Mouse (Mus musculus) olfactory bulb, adult 2 months (tissue): ENCODE measurements around the gene Rims3. TPM values are rescaled to one million over a fixed set of nuclear protein-coding genes. Genes with fewer than 3 reads are reported as not detected.

ENCODE experiments used
- H3K27ac ChIP-seq: fragments of 200-500 bp; 2 replicates; pipeline ENCODE4 v1.5.1; 2012; ENCODE audit warnings: low read depth, low read length; ENCODE audit not compliant: insufficient read depth
- H3K4me1 ChIP-seq: fragments of 200-500 bp; 2 replicates; pipeline ENCODE4 v1.6.1; 2012; ENCODE audit warnings: low read length; ENCODE audit not compliant: control insufficient read depth, insufficient read depth
- H3K4me3 ChIP-seq: fragments of 200-500 bp; 2 replicates; pipeline ENCODE4 v1.5.1; 2012; ENCODE audit warnings: mild to moderate bottlenecking, low read depth, low read length, moderate library complexity; ENCODE audit not compliant: insufficient read depth
- CTCF ChIP-seq: fragments of 200-500 bp; IDR thresholded peaks from 2 replicates; pipeline ENCODE4 v1.5.1; 2012; ENCODE audit warnings: low read depth, mild to moderate bottlenecking, low read length, moderate library complexity; ENCODE audit not compliant: insufficient read depth
- POLR2A ChIP-seq: fragments of 200-500 bp; IDR thresholded peaks from 2 replicates; pipeline ENCODE4 v1.6.1; 2012; ENCODE audit warnings: mild to moderate bottlenecking, low read depth, low read length, moderate library complexity; ENCODE audit not compliant: insufficient read depth
- WGBS: fragments of 180-500 bp; shearing (Covaris S2); methylation state at CpG from one replicate; pipeline ENCODE4 v1.1.7; 2018; 5-methylcytosine and 5-hydroxymethylcytosine counted together
- polyA plus RNA-seq: library from polyadenylated mRNA; stranded (reverse); fragments of >200 nt; gene quantifications from 2 replicates; pipeline ENCODE4 v1.2.4, GENCODE M21; 2012; ENCODE audit warnings: low replicate concordance; ENCODE audit not compliant: missing spikeins, insufficient read depth, insufficient read length

The Rims3 gene
- not detected in 2 replicates for polyA plus RNA-seq

DNA sequence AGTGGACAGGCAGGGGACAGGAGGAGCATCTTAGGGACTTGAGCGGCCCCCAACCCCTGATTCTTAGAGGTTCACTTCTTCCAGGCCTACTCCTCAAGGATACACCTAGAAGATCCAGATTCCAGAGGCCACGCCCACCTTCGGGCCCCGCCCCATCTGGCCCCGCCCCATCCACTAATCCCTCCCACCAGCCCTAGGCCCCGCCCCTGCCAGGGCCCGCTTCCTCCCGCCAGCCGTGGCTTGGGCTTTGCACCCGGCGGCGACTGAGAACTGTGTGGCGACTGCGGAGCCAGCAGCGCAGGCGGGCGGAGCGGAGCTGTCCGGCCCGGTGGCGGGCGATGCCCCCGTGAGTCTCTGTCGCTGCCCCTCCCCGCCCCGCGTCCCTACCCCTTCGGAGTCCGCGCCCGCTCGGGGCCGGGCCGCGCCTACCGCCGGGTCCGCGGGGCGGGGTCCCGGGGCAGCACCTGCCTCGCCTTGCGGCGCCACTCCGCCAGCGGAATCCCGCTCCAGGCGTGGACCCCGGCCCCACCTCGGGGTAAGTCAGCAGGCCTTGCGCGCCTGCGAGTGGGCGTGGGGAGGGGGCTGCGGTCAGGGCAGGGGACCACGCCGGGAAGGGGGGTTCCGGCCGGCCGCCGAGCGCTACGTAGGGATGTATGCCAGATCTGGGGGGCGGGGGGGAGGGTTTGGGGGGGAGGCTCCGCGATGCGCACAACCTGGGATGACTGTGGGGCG lies at the start of gene Rims3:
Gene Rims3, plus strand, starts transcription at position 229 of the 732 bp plus-strand sequence.
- 0 out of 2 replicates have a peak, but pooled peaks have one; percentile 41 for TF ChIP-seq POLR2A
- no peak for TF ChIP-seq CTCF
- Histone ChIP-seq H3K27ac (0 out of 2 replicates have a peak within 1 kb of the TSS, but pooled peaks have one; percentile 16), H3K4me1 (peaks cover 22% of the 10 kb centered on the region), H3K4me3 (peak within 1 kb of the TSS; percentile 90)
- WGBS: 1% methylated on average over 66 of the region's 68 CpGs

DNA sequence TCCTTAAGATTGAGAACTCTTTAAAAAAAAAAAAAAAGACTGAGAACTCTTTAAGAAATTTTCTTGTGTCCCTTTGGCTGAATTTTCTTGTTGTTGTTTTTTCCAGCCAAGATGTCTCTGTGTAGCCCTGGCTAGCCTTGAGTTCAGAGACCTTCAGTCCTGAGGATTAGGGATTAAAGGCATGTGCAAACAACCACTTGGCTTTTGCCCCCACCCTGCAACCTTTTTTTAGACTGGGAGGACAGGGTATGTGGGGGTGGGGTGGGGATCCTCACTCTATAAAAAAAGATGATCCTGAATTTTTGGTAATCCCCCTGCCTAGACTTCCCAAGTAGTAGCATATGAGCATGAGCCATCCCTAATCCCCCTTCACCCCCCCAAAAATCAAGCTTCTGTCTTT lies 48.8 kb upstream of the Rims3 start:
- Histone ChIP-seq H3K4me1 (no peaks in the 10 kb centered on the region; the same call in 1 of the 2 replicates), H3K4me3 (no peak overlapping the region), H3K27ac (no peak overlapping the region)
- TF ChIP-seq POLR2A (no peak), CTCF (no peak)

DNA sequence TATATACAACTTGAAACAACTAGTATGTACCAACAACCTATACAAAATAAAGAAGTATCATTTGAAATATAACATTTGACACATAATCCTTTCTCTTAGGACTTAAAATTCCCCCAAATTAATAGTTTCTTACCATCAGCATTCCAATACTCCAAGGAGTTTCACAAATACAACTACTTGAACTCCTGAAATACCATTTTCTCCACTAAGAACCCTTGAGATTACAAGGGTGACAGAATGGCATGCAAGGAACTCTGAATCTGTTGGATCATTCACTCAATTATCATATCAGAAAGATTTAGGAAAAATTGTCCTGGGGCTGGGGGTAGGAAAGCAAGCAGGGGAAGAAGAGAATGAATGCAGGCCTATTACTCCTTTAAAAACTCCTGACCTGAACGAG lies 40.9 kb upstream of the Rims3 start:
- no peaks in the 10 kb centered on the region for H3K4me1 ChIP-seq
- 0 out of 2 replicates have a peak overlapping the region, but pooled peaks have one; percentile 60 for H3K4me3 ChIP-seq
- no peak for TF ChIP-seq POLR2A
- TF ChIP-seq CTCF: no peak
- H3K27ac ChIP-seq: peak overlapping the region; percentile 88
- WGBS: 0% methylated on average over 1 of the region's 1 CpGs

DNA sequence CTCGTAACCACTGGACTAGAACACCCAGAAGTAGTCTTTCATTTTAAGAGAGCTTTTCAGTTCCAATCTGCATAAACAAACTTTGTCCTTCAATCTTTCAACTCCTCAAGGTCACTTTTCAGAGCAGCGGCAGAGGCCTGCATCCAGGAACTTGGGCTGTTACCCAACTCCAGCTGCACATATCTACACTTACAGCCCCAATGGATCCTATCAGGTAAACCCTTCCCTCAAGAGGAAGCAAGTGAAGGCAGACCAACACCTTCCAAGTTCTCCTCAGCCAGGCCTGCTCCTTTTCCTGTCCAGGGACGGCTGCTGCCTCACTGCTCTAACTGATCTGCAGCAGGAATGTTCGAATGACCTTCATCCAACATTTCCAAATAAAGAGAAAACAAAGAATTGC lies 40.4 kb upstream of the Rims3 start:
- WGBS: 11% methylated on average over 4 of the region's 4 CpGs
- no peaks in the 10 kb centered on the region for H3K4me1 ChIP-seq
- H3K4me3 ChIP-seq: peak overlapping the region; percentile 60
- TF ChIP-seq POLR2A: no peak
- no peak for TF ChIP-seq CTCF
- peak overlapping the region; percentile 88 for H3K27ac ChIP-seq

DNA sequence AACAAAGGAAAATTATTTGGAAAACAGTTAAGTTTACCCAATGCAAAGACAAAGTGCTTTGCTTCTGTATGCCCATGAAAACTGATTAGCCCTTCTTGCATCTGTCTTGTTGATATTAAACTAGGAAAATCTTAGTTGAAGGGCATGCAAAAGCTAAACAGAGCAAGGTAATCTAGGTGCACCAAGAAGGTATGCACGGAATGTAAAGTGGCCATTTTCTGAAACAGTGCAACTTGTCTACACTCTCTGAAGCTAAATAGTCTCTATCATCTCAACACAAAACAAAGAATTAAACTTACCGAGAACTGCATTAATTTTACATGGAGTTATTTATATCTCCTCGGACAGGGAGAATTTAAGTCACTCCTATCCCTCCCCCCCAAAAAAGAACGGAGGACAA lies 39.5 kb upstream of the Rims3 start:
- 4% methylated on average over 4 of the region's 4 CpGs for WGBS
- TF ChIP-seq POLR2A: no peak
- no peak for TF ChIP-seq CTCF
- H3K4me1 ChIP-seq: no peaks in the 10 kb centered on the region
- H3K27ac ChIP-seq: peak overlapping the region; percentile 93
- H3K4me3 ChIP-seq: peak overlapping the region; percentile 75

DNA sequence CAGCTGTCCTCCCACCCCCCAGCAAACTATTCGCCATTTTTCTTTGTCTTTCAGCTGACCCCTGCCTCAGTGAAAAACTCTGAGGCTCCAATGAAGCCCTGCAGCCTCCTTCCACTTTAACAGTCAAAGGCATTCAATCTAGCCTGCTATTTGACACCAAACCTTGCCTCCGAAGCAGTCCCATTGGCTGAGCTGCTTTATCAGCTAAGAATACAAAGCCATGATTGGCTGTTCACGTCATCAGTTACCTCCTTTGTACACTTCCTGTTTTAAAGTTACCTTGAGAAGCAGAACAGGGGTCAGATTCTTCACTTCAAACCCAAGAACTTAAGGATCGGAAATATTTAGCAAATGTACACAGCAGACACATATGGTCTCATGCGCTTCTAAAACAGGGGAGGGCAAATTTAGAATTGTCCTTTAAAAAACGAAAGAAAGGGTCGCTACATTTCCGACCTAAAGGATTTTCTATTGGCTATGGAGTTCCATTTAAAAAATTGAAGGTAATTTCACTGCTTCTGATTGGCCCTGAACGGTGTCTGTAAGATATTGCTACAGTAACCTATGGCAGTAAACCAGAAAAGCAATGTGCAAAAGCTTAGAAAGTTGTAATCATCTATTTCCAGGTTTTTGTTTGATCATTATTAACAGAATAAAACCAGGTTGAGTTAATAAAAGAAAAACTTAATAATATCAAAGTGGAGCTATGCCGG lies 38.8 kb upstream of the Rims3 start:
- Histone ChIP-seq H3K27ac (peak overlapping the region; percentile 93), H3K4me1 (no peaks in the 10 kb centered on the region), H3K4me3 (peak overlapping the region; percentile 75)
- 5% methylated on average over 10 of the region's 10 CpGs for WGBS
- TF ChIP-seq POLR2A: no peak; the same call in 1 of the 2 replicates
- no peak for TF ChIP-seq CTCF

DNA sequence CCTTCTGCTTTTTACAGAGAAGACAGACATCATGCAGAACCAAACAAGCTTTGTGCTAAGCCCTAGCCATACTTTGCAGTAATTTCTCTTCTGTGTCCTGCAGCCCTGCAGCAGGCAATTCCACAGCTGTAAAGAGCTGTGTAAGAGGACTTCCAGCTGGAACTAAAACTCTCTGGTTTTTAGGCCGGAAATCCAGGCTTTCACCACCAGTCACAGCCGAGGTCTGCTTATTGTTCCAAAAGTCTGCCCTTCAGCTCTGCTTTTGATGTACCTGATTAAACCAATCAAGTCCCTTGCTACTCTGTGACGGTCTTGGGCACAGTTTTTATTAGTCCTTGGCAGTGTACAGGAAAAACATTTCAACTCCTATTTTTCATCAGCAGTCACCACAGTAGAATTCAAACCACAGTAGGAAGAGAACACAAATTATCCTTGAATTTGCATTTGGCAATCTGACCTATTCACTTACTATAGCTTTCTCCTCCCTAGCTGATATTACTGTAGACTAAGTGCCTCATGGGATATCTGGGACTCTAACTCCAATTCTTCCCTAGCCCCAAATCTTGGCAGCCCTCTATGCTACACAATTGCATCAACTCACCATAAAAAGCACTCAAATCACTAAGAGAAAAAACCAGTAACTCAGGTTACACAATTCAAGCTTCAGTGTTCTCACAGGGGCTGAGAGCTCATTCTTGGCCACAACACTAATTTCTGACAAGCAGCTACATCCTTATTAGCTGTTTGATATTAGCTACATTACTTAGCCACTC lies 37.4 kb upstream of the Rims3 start:
- no peak overlapping the region for H3K4me3 ChIP-seq
- H3K4me1 ChIP-seq: no peaks in the 10 kb centered on the region
- H3K27ac ChIP-seq: no peak overlapping the region
- TF ChIP-seq POLR2A: no peak
- TF ChIP-seq CTCF: no peak
- WGBS: 16% methylated on average over 3 of the region's 3 CpGs

DNA sequence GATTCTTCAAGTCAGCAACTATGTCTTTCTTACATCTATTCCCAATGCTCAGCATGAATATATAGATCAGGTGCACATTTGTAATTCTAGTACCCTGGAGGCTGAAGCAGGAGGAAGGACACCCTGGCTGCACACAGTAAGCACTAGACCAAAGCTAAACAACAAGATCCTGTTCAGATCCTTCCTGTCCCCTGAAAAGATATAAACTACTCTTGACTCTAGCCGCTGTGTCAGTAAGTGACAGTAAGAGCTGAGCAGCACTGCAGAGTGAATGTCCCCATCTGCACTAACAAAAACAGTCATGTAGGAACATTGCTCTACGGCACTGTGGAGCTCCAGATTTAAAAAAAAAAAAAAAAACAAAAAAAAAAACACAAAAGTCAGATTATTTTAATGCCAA lies 36.7 kb upstream of the Rims3 start:
- 51% methylated on average over 2 of the region's 2 CpGs for WGBS

DNA sequence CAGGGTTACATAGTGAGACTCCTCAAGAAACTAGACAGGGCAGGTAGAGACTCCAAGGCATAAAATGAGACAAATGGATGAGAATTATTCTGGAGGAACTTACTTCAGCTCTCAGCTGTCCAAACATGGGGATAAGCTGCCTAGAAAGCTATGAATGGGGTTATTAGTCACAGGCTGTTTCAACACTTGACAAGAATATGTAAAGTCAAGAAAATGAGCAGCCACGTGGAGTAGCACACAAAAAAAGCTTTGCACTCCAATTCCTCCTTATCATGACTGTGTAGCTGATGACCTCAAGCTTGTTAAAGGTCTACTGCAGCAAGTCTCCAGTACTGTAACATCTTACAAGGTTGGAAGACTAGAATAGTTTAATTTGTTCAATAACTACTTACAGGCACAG lies 35.3 kb upstream of the Rims3 start:
- Histone ChIP-seq H3K4me1 (0 out of 2 replicates have a peak, but pooled peaks cover 2% of the 10 kb centered on the region), H3K4me3 (no peak overlapping the region), H3K27ac (no peak overlapping the region)
- WGBS: 38% methylated on average over 1 of the region's 1 CpGs
- TF ChIP-seq CTCF: no peak
- no peak for TF ChIP-seq POLR2A

More for the DNA sequence above, 36.7 kb upstream of the Rims3 start:
- no peak overlapping the region for H3K4me3 ChIP-seq
- TF ChIP-seq POLR2A (no peak), CTCF (no peak)
- H3K27ac ChIP-seq: no peak overlapping the region
- no peaks in the 10 kb centered on the region for H3K4me1 ChIP-seq
